Mouse (Mus musculus) left cerebral cortex, adult 11 months (tissue): ENCODE measurements around the gene Sap18.
"Not testable (repeated sequence)": the region's sequence is repeated elsewhere in the genome, so short reads cannot be mapped to it uniquely, and the experiment has no call there.

Experiments used
- DNase-seq: peaks from one replicate; pipeline ENCODE4 v3.0.0; 2022; ENCODE audit warnings: low spot score

The Sap18 gene

GRCm38 (mm10) chr14:57797991-57798931 is at the start of gene Sap18:
Gene Sap18 (plus strand): TSS chr14:57798180.
- DNase-seq = peak; percentile 98

- DNase-seq = no peak
Observed at GRCm38 (mm10) chr14:57749501-57749900, 48.5 kb upstream of the Sap18 start.

GRCm38 (mm10) chr14:57751006-57751405 is 47.0 kb upstream of the Sap18 start:
- not testable (repeated sequence) for DNase-seq

- DNase-seq = no peak
Observed at GRCm38 (mm10) chr14:57753351-57753992, 44.5 kb upstream of the Sap18 start.

- DNase-seq = no peak
Observed at GRCm38 (mm10) chr14:57755661-57756060, 42.3 kb upstream of the Sap18 start.

- DNase-seq = no peak
Observed at GRCm38 (mm10) chr14:57756094-57756493, 41.9 kb upstream of the Sap18 start.

- DNase-seq = no peak
Observed at GRCm38 (mm10) chr14:57758237-57758636, 39.7 kb upstream of the Sap18 start, which contains the start of gene Lats2. Gene Lats2 (minus strand): TSS chr14:57758388.

- DNase-seq = no peak
Observed at GRCm38 (mm10) chr14:57760447-57761412, 37.2 kb upstream of the Sap18 start.

- DNase-seq = no peak
Observed at GRCm38 (mm10) chr14:57769102-57769501, 28.9 kb upstream of the Sap18 start.

- DNase-seq = no peak
Observed at GRCm38 (mm10) chr14:57772157-57772815, 25.7 kb upstream of the Sap18 start.

- DNase-seq = no peak
Observed at GRCm38 (mm10) chr14:57787406-57787805, 10.6 kb upstream of the Sap18 start.

GRCm38 (mm10) chr14:57789311-57789710 is 8.7 kb upstream of the Sap18 start:
- DNase-seq = no peak

- DNase-seq = no peak
Observed at GRCm38 (mm10) chr14:57789759-57790158, 8.2 kb upstream of the Sap18 start.

- DNase-seq = no peak
Observed at GRCm38 (mm10) chr14:57791171-57791570, 6.8 kb upstream of the Sap18 start.

- no peak for DNase-seq
Observed at GRCm38 (mm10) chr14:57797551-57797950, 429 bp upstream of the Sap18 start.

GRCm38 (mm10) chr14:57803731-57804130 is 5.8 kb downstream of the Sap18 start:
- no peak for DNase-seq

- no peak for DNase-seq
Observed at GRCm38 (mm10) chr14:57808558-57808957, 10.6 kb downstream of the Sap18 start.

- no peak for DNase-seq
Observed at GRCm38 (mm10) chr14:57810886-57811285, 12.9 kb downstream of the Sap18 start.

GRCm38 (mm10) chr14:57811844-57812243 is 13.9 kb downstream of the Sap18 start:
- no peak for DNase-seq

- no peak for DNase-seq
Observed at GRCm38 (mm10) chr14:57820839-57821238, 22.9 kb downstream of the Sap18 start.
